Mouse (Mus musculus) Muller cell, postnatal 12 days (primary cell): ENCODE measurements around the gene Tubb4a.
"Not testable (repeated sequence)": the region's sequence is repeated elsewhere in the genome, so short reads cannot be mapped to it uniquely, and the experiment has no call there.

ENCODE experiments used
- DNase-seq: peaks from one replicate; pipeline ENCODE4 v3.0.0-alpha.2; 2015; ENCODE audit errors: inconsistent ontology term

The Tubb4a gene

DNA sequence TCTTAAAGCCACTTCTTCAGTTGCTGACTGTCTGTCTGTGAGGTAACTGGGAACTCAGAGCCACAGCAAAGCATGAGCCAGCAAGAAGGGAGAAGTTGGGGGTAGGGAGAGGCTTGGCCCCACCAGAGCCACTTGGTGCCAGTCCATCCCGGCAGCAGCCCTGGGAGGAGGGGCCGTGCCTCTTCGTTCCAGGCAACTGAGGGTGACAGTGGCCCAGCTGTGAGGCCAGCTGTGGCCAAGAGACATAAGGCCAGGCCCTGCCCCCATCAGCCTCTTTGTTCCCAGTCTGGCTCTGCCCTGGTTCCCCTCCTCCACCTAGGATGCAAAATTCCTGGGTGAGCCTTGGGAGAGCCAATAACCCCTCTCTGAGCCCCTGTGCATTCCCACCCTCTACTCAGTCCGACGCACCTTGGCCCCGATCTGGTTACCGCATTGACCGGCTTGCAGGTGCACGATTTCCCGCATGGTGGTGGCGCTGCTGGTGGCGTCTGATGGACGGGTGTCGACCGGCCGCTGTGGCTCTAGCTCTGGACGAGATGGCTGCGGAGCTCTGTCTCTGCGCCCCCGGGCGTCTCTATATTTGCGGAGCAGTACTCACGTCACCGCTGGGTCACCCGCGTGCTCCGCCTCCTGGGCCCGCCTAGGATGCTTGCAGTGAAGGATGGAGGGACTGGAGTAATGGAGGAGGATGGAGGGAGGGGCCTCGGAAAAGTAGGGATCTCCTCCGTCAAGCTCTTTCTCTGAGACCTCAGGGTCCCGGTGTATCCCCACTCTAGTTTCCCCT lies at the start of gene Tubb4a:
Gene Tubb4a, minus strand, starts transcription at position 734 of the 784 bp plus-strand sequence.
- DNase-seq: peak; percentile 41

DNA sequence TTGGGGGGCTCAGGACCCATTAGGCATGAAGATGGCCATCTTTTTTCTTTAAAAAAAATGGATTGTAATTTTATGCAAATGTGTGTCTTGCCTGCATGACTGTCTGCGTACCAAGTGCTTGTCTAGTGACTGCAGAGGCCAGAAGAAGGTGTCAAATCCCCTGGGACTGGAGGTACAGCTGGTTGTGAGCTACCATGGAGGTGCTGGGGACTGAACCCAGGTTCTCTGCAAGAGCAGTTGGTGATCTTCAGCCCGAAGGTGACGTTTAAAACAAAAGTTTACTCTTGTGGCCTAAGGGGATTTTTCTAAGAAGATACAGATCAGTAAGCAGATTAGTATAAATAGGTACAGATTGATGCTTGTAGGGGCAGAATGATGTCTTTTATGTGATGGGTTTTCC lies 48.1 kb upstream of the Tubb4a start:
- DNase-seq: no peak

DNA sequence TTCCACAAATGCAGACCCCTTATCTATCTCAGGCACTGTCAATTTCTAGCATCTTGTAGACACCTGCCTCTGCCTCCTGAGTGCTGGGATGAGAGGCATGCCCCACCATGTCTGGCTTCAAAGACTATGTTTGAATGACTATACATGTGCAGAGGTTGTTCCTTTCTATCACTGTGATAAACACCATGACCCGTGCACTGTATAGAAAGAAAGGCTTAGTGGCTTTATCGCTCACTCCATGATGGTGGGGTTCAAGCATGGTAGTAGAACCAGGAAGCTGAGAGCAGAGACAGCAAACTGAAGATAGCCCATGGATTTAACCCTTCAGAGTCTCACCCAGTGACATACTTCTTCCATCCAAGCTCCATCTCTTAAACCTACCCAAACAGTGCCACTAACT lies 47.1 kb upstream of the Tubb4a start:
- DNase-seq: no peak

DNA sequence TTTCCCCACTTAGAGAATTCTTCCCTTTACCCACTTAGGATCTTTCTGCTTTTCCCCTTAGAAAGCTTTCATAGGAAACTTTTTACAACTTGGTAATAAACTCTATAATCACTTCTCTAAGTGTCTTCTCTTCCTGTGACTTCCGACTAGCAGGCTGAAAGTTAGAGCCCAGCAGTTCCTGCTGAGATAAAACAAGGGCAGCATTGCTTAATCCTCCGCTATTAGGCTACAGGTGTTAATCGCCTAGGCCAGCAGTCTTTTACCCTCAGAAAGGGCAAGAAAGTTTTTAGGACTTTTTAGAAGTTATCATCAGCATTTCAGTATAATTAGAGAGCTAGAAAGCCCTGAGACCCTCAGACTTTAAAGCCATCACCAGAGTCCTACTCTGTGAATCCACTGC lies 46.4 kb upstream of the Tubb4a start:
- not testable (repeated sequence) for DNase-seq

DNA sequence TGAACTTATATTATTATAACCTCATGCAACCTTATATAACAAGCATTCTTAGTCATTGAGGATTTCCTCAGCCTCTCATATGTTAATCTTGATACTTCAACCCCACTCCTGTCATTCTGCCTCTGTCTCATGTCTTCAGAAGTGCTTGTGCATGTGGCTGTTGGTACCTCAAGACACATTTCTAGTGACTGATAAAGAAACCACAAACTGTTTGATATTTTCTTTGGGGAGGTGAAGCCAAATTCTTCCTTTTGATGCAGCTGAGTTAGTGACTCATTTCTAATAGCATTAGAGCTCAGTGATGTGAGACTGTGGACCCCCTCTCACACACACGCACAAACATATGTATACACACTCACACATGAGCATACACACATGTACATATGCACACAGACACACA lies 44.2 kb upstream of the Tubb4a start:
- no peak for DNase-seq

DNA sequence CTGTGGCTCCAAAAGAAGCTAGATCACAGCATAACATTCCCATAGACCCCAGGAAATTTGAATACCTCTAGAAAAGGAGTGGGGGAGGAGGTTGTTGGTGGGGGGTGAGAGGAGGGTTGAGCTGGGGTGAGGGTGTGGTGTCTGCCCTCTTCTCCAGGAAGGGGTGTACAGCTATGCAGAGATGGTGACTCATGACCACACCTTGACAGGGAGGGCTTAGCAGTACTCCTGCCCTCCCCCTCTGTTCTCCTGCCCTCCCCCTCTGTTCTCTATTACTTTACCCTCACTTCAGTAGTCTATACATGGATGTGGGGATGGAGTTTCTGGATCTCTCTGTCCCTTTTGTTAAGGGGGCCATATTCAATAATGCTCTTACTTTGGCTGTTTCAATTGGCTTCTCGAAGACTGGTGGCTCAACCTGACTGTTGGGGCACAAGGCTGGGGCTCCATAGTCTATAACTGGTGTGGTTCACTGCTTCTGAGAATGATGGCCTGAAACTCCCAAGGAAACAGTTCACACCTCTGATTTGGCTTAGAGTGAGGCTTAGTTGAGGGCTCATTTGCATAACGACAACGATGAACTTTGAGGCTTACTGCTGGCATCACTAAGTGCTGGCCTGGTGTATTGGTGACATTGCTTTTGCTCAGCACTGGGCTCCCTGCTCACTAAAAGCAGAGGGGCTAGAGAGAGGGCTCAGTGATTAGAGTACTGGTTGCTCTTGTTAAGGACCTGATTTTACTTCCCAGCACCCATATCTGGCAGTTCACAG lies 38.5 kb upstream of the Tubb4a start:
- DNase-seq: no peak

DNA sequence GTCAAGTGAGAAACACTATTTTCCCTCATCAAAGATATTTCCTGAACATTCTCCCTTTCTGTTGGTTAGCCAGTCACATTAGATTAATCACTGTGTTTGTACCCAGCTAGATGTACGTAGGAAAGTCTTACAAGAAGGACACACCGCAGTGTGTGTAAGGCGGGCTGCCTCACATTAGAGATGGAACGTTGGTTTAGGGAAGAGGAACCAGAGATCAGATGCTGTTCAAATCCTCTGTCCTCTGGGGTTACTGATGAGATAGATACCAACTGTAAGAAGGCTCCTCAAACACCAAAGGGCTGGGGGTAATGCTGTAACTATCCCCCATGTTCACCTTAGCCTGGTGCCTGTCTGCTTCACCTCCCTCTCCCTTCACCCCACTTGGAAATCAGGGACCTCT lies 37.2 kb upstream of the Tubb4a start:
- DNase-seq: no peak

DNA sequence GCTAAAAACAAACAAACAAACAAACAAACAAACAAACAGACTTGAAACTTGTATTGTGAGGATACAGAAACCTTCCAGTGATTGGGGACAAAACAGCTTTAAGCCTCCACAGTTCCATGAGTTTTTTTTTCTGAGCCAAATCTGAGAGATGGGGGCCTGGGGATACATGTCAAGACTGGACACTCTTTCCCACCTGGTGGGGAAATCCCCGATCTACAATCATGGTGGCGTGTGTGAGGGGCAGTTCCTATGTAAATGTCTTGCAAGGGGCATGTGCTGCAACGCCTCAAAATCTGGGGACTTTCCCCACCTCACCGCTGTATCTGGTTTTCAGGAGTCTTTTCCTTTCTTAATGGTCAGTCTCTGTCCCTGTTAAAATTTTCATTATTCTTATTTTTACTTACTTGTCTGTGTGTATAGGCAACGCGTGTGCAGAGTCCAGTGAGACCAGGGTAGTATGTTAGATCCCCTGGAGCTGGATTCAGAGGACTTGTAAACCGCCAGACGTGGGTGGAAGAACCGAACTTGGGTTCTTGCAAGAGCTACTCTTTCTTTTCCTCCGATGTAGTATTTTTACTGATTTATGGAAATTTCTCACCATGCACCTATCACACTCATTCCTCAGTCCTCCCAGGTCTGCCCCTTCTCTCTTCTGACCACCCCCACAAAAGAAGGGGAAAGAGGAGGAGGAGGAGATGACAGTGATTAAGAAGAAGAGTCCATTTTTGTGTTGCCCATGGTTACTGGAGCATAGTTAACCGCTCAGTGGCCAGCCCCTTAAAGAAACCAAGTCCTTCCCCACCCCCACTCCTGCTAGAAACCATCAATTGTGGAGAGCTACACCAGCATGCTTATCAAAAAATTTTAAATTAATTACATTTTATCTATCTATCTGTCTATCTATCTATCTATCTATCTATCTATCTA lies 35.9 kb upstream of the Tubb4a start:
- DNase-seq: no peak

DNA sequence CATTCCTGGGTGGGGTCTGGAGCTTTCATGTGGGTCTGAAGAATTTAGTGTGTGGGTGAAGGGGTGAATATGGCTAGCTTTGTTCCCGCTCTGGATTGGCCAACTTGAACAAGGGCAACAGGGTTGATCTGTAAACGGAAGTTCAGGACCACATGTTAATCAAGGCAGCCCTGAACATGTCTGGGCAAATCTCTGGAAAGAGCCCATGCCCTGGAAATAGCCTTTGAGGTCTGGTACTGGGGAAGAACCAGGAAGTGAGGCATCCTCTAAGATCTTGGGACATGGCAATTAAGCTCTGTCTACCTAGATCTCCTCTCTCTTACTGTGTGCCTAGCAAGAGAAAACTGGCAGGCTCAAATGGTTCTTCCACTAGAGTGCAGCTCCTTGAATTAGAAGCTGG lies 34.3 kb upstream of the Tubb4a start:
- DNase-seq: no peak

DNA sequence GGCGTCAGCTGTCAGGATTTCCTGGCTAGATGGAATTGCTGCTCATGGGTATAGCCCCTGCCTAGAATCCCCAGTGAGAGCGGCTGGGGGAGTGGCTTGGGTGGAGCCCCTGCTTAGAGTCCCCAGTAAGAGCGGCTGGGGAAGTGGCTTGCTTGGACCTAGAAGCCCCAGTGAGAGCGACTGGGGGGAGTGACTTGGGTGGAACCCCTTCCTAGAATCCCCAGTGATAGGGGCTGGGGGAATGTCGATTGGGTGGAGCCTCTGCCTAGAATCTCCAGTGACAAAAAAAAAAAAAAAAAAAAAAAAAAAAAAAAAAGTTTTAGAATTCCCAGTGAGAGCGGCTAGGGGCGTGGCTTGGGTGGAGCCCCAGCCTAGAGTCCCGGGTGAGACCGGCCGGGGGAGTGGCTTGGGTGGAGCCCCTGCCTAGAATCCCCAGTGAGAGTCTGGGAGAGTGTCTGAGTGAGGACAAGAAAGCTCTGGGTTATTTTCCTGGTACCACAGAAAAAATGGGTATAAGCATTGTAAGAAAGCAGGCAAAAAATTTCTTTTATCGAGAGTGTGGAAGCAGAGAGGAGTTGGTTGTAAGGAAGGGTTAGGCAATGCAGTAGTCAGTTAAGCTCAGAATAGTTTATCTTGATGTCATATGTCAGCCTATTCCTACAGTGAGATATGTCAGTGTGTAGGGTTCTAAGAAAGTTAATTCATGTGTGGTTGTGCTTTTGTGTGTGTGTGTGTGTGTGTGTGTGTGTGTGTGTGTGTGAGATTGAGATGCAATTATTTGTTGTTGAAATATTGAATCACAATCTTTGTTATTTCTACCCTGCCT lies 31.2 kb upstream of the Tubb4a start:
- DNase-seq: no peak

DNA sequence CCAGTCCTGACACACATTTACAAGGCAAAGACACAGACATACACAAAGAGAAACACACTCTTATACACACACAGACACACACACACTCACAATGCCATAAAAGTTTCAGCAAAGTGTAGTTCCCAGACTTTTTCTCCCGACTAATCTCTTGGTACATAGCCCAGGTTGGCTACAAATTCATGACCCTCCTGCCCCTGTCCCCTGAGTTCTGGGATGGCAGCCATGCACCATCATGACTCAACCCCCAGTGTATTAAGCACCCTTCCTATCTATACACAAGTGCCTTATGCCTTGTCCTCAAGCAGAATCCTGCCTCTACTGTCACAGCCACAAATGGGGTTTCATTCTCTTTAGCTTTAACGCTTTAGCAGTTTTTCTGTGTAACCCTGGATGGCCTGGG lies 29.2 kb upstream of the Tubb4a start:
- no peak for DNase-seq

DNA sequence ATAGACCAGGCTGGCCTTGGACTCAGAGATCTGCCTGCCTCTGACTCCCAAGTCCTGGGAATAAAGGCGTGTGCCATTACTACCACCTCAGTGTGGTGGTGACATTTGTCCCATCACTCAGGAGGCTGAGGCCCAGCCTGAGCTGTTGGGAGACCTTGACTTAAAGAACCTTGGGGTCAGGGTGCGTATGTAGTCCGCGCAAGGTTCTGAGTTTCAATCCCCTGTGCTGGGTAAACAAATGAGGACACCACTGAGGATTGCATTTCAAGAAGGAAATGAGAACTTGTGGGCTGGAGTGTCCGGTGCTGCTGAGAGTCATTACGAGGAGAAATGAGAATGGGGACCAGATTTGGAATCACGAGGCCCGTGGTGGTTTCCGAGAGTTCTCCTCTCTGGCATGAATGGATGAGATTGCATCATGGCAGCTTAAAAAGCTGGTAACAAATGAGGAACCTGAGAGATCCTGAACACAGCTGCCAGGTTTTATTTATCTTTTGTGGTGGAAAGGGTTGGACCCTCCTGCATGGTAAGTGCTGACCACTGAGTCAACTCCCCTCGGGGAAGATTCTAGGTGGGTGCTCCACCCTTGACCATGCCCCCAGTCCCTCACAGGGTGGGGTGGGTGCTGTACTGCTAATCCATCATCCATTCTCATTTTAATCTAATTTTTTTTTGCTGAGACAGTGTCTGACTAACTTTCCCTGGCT lies 25.3 kb upstream of the Tubb4a start:
- no peak for DNase-seq

DNA sequence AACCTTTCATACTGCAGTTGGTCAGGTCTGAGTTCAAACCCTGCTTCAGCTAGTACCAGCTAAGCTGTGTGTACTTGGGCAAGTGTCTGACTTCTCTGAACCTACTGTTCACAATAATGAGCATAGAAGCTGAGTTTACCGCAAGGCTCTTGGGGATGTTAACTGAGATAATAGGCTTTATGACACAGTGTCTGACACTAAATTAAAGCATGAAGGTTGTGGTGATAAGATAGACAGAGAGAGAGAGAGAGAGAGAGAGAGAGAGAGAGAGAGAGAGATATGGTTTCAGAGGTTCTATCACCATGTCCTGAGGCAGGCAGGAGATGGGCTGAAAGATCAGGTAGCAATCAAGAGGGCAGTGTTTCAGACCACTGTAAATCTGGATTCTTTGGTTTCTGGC lies 22.4 kb upstream of the Tubb4a start:
- no peak for DNase-seq

DNA sequence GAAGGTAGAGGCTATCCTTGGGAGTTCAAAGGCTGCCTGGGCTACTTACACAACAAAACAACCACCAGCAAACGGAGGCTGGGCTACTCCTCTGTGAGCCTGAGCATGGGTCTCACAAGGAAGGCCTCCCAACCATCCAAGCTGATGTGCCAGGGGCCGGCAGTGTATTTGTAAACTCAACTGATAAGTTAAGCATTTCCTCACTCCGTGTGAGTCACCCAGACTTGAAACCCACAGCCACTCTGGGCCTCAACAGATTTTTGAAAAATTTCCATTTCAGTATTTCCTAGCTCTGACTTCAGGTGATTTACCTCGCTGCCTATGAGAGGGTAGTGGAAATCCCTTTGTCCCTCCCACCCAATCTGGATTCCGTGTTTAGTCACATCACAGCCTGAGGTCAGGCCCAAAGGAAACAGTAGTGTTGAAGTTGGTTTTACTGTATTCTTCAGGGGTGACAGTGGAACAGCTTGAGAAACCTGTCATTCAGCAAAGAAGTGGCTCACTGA lies 21.1 kb upstream of the Tubb4a start:
- no peak for DNase-seq

DNA sequence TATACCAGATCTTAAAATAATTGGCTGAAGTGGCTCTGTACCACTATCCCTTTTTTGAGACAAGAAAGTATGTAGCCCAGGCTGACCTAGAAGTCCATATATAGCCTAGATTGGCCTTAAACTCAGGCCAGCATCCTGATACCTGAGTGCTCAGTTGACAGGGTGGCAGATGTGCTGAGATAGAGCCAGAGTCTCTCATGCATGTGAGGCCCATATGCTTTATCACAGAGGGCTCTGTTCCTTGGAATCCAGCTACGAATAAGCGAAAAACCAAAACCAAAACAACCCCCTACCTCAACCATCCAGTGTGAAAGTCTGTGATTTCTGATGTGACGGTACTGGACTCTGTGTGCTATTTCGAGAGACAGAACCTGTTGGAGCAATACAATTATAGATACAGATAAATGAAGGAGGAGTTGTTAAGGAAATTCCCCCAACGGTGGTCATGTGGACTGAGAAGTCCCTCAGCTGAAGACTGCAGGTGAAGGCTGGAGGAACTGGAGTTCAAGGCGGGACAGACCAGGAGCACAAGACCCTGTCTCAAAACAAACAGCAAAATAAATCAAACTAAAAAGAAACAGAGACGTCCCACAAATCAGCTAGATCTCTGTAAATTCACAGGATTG lies 20.6 kb upstream of the Tubb4a start:
- DNase-seq: no peak

DNA sequence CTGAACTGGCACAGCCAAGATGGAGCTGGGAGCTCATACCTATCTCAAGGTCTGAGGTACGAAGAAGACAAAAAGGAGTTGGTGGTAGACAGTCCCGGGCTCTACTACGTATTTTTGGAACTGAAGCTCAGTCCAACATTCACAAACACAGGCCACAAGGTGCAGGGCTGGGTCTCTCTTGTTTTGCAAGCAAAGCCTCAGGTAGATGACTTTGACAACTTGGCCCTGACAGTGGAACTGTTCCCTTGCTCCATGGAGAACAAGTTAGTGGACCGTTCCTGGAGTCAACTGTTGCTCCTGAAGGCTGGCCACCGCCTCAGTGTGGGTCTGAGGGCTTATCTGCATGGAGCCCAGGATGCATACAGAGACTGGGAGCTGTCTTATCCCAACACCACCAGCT lies 19.5 kb upstream of the Tubb4a start:
- no peak for DNase-seq

DNA sequence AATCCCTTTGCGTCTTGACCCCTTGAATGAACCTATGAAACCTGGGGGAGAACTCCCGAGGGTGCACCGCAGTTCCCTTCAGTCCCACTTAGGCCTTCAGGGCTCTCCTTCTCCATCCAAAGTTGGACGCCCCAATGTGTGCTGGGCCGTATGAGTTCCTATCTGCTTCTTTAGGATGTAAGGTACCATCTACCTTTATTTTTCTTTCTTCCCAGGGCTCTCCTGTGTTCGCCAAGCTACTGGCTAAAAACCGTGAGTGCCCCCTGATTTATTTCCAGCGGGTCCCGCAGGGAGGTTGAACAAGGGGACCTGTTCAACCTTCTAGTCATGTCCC lies 18.4 kb upstream of the Tubb4a start:
- DNase-seq: no peak

DNA sequence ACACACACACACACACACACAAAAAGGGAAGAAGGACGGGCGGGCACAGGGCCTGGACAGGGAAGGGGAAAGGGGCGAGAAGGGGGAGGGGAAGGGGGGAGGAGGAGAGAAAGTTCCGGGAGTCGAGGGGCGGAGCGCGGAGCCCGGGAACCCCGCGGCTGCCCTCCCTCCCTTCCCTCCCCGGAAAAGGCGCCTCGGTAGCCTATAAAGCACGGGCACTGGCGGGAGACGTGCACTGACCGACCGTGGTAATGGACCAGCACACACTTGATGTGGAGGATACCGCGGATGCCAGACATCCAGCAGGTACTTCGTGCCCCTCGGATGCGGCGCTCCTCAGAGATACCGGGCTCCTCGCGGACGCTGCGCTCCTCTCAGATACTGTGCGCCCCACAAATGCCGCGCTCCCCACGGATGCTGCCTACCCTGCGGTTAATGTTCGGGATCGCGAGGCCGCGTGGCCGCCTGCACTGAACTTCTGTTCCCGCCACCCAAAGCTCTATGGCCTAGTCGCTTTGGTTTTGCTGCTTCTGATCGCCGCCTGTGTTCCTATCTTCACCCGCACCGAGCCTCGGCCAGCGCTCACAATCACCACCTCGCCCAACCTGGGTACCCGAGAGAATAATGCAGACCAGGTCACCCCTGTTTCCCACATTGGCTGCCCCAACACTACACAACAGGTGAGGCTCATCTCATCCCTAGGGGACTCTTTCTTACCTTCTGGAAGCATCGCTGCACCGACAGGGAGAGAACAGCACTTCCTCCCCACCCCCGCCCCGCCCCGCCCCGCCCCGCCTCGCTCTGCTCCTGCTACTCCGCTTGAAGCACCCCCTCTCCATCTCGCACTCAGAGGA lies 17.8 kb upstream of the Tubb4a start, which contains the start of gene Tnfsf9:
Gene Tnfsf9, plus strand, starts transcription at position 145 of the 854 bp plus-strand sequence.
- peak; percentile 77 for DNase-seq

DNA sequence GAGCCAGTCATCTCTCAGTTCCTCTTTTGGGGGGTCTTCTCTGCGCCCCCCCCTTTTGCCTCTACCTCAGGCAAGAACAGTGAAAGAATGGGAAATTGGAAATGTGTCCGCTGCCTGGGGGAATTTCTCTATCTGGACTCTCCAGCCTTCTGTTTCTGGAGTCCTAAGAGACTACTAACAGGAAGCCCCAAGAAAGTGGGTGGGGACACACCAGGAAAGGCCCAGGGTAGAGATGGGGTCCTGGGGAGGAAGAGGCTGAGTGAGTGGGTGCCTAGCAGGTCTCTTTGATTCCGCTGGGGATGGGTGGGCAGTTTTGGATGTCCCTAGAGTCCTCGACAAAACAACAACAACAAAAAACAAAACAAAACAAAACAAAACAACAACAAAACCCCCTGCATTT lies 16.9 kb upstream of the Tubb4a start:
- no peak for DNase-seq
